Mouse (Mus musculus) intestine, embryonic 16.5 days (tissue): ENCODE data around the gene Rae1. TPM values are rescaled to one million over a fixed set of nuclear protein-coding genes. Genes with fewer than 3 reads are reported as not detected.
A peak's percentile ranks its signal among the peaks of the same experiment; 100 is the strongest.

Source experiments
- ATAC-seq: fragments of 200-750 bp; cut with Nextera tagmentation; 2 replicates; pipeline ENCODE4 v1.8.0; 2017; ENCODE audit warnings: moderate TSS enrichment, moderate library complexity
- H3K27ac ChIP-seq: fragments of 300-500 bp; sonication (generic); 2 replicates; pipeline ENCODE4 v1.5.1; 2014; ENCODE audit warnings: mild to moderate bottlenecking, low read length
- H3K27me3 ChIP-seq: fragments of 300-500 bp; sonication (generic); replicated peaks from 2 replicates; pipeline ENCODE4 v1.6.1; 2014; ENCODE audit warnings: low read length, control low read depth, mixed read lengths; ENCODE audit not compliant: control insufficient read depth, insufficient read depth
- H3K36me3 ChIP-seq: fragments of 300-500 bp; sonication (generic); 2 replicates; pipeline ENCODE4 v1.6.1; 2014; ENCODE audit warnings: low read length, control low read depth; ENCODE audit not compliant: control insufficient read depth, insufficient read depth
- H3K4me1 ChIP-seq: fragments of 300-500 bp; sonication (generic); 2 replicates; pipeline ENCODE4 v1.6.1; 2014; ENCODE audit warnings: low read length, control low read depth, mixed read lengths; ENCODE audit not compliant: control insufficient read depth, insufficient read depth
- H3K4me2 ChIP-seq: fragments of 300-500 bp; sonication (generic); 2 replicates; pipeline ENCODE4 v1.6.1; 2014; ENCODE audit warnings: low read depth, low read length, control low read depth
- H3K4me3 ChIP-seq: fragments of 300-500 bp; sonication (generic); 2 replicates; pipeline ENCODE4 v1.5.1; 2014; ENCODE audit warnings: mild to moderate bottlenecking, low read length
- H3K9ac ChIP-seq: fragments of 300-500 bp; sonication (generic); 2 replicates; pipeline ENCODE4 v1.6.1; 2014; ENCODE audit warnings: low read depth, low read length
- H3K9me3 ChIP-seq: fragments of 300-500 bp; sonication (generic); 2 replicates; pipeline ENCODE4 v1.6.1; 2016; ENCODE audit warnings: low read length, control low read depth; ENCODE audit not compliant: control insufficient read depth
- WGBS: fragments of 180-500 bp; shearing (Covaris S2); extraction: QIAGEN DNeasy Blood & Tissue Kit; methylation state at CpG from one replicate; pipeline ENCODE4 v1.1.7; 2014; 5-methylcytosine and 5-hydroxymethylcytosine counted together
- polyA plus RNA-seq: library from polyadenylated mRNA; unstranded; fragments of >200 nt; fragmentation: Nextera tagmentation; extraction: Ambion mirVana; gene quantifications from 2 replicates; pipeline ENCODE4 v1.2.1, GENCODE M21; 2015

The Rae1 gene
- polyA plus RNA-seq, 1 experiment from 2014 or later: 117 TPM

DNA sequence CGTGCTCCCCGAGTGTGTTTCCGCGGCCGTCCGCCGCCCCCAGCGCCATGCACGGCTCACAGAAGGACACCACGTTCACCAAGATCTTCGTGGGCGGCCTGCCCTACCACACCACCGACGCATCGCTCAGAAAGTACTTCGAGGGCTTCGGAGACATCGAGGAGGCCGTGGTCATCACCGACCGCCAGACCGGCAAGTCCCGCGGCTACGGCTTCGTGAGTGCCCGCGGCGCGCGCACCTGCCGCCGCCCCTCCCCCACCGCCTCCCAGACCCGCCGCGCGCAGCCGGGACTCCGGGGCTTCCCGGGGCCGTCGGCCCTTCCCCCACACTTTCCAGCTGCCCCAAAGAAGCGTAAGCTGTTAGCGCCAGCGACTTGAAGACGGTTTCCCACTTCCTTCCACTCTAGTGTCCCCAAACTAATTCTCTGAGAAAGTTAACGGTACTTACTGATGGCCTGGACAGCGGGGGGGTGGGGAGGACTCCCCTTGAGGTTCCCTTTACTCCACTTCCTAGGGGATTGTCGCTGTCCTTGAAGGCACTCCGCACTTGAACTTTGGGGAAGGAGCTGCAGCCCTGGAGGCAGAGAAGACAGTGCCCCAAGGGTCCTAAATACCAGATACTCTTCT lies 22.3 kb downstream of the Rae1 start:
- peak; percentile 2; the same call in 1 of the 2 replicates for ATAC-seq
- H3K4me2 ChIP-seq: peak overlapping the region; percentile 86
- 0 out of 2 replicates have a peak, but pooled peaks cover 3% of the 10 kb centered on the region for H3K36me3 ChIP-seq
- peak overlapping the region; percentile 73 for H3K4me3 ChIP-seq
- under 1% methylated on average over 51 of the region's 51 CpGs for WGBS
- peaks cover 59% of the 10 kb centered on the region for H3K4me1 ChIP-seq
- peak overlapping the region; percentile 81 for H3K9ac ChIP-seq
- no peak overlapping the region; the same call in 1 of the 2 replicates for H3K27ac ChIP-seq
- H3K9me3 ChIP-seq: no peaks in the 10 kb centered on the region
- no peaks in the 10 kb centered on the region for H3K27me3 ChIP-seq

DNA sequence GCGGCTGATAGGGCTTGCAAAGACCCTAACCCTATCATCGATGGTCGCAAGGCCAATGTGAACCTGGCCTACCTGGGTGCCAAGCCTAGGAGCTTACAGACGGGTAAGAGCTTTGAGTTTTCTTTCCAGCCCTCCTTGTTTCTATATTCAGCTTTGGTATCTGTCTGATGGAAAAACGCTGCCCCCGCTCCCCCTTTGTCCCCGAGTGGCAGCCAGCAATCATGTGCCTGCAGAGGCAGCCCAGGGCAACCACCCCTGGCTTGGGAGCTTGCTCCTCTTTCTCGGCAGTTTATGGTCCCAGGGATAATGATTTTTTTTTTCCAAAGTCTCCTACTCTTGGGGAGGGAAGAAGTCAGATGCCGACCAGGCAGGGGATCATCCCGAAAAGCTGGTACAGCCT lies 22.9 kb downstream of the Rae1 start:
- Histone ChIP-seq H3K27me3 (no peaks in the 10 kb centered on the region), H3K4me3 (peak overlapping the region; percentile 73), H3K27ac (peak overlapping the region; percentile 50), H3K4me2 (peak overlapping the region; percentile 86), H3K9me3 (no peaks in the 10 kb centered on the region), H3K9ac (peak overlapping the region; percentile 81), H3K4me1 (peaks cover 66% of the 10 kb centered on the region), H3K36me3 (0 out of 2 replicates have a peak, but pooled peaks cover 3% of the 10 kb centered on the region)
- WGBS: 28% methylated on average over 10 of the region's 10 CpGs
- no peak for ATAC-seq

DNA sequence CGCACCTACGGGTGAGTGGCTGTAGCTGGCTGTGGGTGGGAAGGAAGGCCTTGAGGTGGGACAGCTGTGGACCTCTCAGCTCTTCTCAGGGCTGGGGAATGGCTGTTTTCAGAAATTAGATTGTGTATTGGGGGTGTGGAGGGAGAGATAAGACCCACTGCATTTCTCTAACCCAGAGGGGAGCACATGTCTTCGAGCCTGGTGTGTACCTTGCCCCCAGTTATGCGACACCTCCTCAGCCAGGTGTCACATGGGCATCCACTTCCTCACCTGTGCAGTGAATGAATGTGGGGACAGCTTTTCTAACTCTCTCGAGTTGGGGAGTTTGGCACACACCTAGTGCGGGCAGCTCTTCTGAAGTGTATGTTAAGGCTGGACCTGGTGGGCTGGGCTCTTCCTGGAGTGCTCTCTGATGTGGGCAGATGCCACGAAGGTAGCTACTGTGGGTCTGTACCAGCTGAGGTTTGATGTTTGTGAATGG lies 23.5 kb downstream of the Rae1 start:
- H3K27me3 ChIP-seq: no peaks in the 10 kb centered on the region
- peaks cover 70% of the 10 kb centered on the region for H3K4me1 ChIP-seq
- peak overlapping the region; percentile 73 for H3K4me3 ChIP-seq
- peak overlapping the region; percentile 50 for H3K27ac ChIP-seq
- H3K9me3 ChIP-seq: no peaks in the 10 kb centered on the region
- 59% methylated on average over 7 of the region's 7 CpGs for WGBS
- H3K36me3 ChIP-seq: 0 out of 2 replicates have a peak, but pooled peaks cover 3% of the 10 kb centered on the region
- H3K9ac ChIP-seq: peak overlapping the region; percentile 81
- peak; percentile 39 for ATAC-seq
- peak overlapping the region; percentile 86 for H3K4me2 ChIP-seq

DNA sequence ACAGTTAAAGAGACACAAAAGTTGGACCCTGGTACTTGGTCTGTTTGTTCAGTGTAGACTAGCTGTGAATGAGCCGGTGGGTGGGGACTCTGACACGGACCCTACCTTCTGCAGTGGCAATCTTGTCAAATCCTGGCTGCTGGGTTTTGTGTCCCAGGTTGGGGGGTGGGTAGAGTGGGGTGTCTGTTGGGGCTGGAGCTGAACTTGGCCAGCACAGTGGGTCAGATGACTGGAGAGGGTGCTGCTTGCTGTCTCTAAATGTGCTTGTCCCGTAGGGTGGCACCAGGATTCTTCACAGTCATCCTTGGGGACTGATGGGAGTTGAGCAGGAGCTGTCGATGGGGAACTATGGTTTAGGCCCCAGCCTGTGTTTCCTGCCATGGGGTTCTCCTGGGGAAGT lies 24.0 kb downstream of the Rae1 start:
- peak; percentile 10 for ATAC-seq
- H3K9me3 ChIP-seq: no peaks in the 10 kb centered on the region
- H3K4me1 ChIP-seq: peaks cover 65% of the 10 kb centered on the region
- WGBS: 66% methylated on average over 4 of the region's 4 CpGs
- peak overlapping the region; percentile 86 for H3K4me2 ChIP-seq
- no peaks in the 10 kb centered on the region for H3K27me3 ChIP-seq
- peak overlapping the region; percentile 81; the same call in 1 of the 2 replicates for H3K9ac ChIP-seq
- 0 out of 2 replicates have a peak, but pooled peaks cover 3% of the 10 kb centered on the region for H3K36me3 ChIP-seq
- H3K4me3 ChIP-seq: peak overlapping the region; percentile 73
- peak overlapping the region; percentile 50; the same call in 1 of the 2 replicates for H3K27ac ChIP-seq

DNA sequence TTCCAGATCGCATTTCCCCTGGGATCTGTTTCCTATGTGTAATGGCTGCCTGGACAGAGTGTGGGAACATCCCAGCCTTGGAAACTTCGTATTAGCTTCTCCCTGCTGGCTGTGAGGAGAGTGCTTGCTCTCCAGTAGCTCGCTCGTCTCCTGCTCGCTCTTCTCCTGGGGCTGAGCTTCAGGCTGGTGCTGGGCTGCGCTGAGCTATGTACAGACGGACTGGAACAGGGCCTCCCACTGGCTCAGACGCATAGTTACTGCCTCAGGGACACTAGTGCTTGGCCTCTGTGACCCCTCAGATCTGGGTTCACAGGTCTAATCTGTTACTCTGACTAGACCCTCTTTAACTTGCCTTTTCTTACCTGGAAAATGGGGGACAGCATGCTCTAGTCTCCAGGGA lies 24.5 kb downstream of the Rae1 start:
- 0 out of 2 replicates have a peak, but pooled peaks cover 3% of the 10 kb centered on the region for H3K36me3 ChIP-seq
- WGBS: 68% methylated on average over 8 of the region's 8 CpGs
- H3K4me3 ChIP-seq: peak overlapping the region; percentile 73; the same call in 1 of the 2 replicates
- H3K27ac ChIP-seq: no peak overlapping the region
- H3K4me2 ChIP-seq: peak overlapping the region; percentile 86
- no peaks in the 10 kb centered on the region for H3K27me3 ChIP-seq
- ATAC-seq: no peak
- H3K9me3 ChIP-seq: no peaks in the 10 kb centered on the region
- H3K4me1 ChIP-seq: peaks cover 62% of the 10 kb centered on the region
- H3K9ac ChIP-seq: peak overlapping the region; percentile 81

DNA sequence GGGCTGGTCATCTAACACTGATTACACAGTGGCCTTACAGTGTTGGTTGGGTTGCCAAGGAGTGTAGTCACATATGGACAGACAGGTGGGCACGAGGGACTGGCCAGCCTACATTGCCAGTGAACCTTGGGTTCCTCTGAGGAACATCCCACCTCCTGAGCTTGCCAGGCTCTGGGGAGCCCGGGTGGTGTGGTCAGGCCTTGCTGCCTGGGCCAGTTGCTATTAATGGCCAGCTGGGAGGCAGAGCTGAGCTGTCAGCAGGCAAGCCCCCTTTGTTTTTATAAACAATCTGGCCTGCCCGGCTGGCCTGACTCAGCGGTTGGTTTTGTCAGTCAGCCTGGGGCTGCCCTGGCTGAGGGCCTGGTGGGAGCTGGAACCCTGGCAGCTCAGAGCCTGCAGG lies 25.0 kb downstream of the Rae1 start:
- Histone ChIP-seq H3K9ac (peak overlapping the region; percentile 39), H3K4me2 (0 out of 2 replicates have a peak overlapping the region, but pooled peaks have one; percentile 86), H3K27me3 (no peaks in the 10 kb centered on the region), H3K4me1 (peaks cover 62% of the 10 kb centered on the region), H3K27ac (no peak overlapping the region), H3K4me3 (no peak overlapping the region), H3K9me3 (no peaks in the 10 kb centered on the region), H3K36me3 (0 out of 2 replicates have a peak, but pooled peaks cover 3% of the 10 kb centered on the region)
- ATAC-seq: no peak
- 31% methylated on average over 4 of the region's 4 CpGs for WGBS

DNA sequence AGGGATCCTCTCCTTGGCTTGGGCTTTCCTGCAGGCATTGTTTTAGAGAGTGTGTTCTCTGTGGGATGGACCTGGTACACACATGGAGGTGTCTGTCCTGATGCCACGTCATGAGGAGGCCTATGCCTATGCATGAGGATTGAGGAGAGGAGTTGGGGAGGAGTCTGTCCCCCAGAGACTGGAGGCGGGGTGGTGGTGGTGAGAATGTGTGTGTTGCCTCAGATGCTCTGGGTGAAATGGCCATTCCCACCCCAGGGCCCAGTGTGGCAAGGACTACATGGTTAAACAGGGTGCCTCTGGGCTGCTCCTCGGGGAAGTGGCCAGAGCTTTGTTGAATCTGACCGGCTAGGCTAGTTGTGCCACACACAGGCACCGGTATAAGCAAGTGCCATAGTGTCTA lies 26.4 kb downstream of the Rae1 start:
- Histone ChIP-seq H3K4me2 (peak overlapping the region; percentile 15), H3K27ac (peak overlapping the region; percentile 63), H3K27me3 (no peaks in the 10 kb centered on the region), H3K4me1 (peaks cover 67% of the 10 kb centered on the region), H3K9ac (peak overlapping the region; percentile 39), H3K9me3 (no peaks in the 10 kb centered on the region), H3K36me3 (0 out of 2 replicates have a peak, but pooled peaks cover 3% of the 10 kb centered on the region), H3K4me3 (0 out of 2 replicates have a peak overlapping the region, but pooled peaks have one; percentile 2)
- 56% methylated on average over 5 of the region's 5 CpGs for WGBS
- no peak for ATAC-seq

DNA sequence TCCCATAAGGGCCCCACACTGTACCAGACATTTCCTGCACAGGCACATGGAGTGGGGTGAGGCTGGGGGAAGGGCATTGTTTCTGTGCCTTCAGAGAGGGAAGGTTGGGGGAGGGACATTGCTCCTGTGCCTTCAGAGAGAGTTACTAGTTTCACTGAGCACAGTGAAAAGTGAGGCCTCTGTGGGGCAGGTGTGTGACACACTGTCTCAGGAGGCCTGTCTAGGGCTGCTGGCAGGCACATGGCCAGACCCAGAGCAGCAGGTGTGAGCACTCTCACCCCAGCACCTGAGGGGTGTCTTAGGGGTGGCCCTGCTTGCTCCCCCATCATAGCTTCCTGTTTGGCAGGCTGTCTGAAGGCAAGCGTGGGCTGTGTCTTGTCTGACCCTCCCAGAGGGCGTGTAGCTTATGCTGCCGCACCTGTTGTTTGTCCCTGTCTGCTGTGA lies 26.8 kb downstream of the Rae1 start:
- H3K27me3 ChIP-seq: no peaks in the 10 kb centered on the region
- peak; percentile 67 for ATAC-seq
- H3K4me1 ChIP-seq: peaks cover 67% of the 10 kb centered on the region
- no peaks in the 10 kb centered on the region for H3K9me3 ChIP-seq
- H3K27ac ChIP-seq: peak overlapping the region; percentile 63
- peak overlapping the region; percentile 39; the same call in 1 of the 2 replicates for H3K9ac ChIP-seq
- no peak overlapping the region for H3K4me3 ChIP-seq
- peak overlapping the region; percentile 15 for H3K4me2 ChIP-seq
- H3K36me3 ChIP-seq: 0 out of 2 replicates have a peak, but pooled peaks cover 3% of the 10 kb centered on the region
- WGBS: 58% methylated on average over 3 of the region's 3 CpGs

DNA sequence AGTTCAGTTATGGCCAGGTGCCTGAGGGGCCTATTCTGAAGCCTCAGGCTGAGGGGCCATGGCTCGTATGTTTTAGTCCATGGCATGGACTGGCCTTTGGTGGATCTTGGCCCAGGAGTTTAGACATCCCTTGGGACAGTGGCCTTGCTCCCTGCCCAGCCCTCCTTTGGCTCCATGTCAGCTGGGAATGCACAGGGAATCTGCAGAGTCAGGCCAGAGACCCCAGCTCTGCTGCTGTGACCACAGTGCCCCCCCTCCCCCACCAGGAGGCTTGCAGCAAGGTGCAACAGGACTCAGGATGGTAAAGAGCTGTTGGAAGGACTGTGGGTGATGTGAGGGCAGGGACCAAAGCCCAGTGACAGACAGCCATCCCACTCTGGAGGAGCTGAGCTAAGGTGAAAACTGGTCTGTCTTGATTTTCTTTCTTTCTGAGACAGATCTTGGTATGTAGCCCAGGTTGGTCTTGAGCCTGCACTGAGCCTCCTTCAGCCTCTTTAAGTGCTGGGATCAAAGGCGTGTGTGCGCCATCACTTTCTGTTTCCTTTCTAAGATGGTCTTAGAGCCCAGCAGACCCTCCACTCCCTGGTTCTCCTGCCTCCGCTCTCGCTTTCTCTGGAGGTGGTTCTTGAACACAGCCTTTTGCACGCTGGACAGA lies 27.4 kb downstream of the Rae1 start:
- Histone ChIP-seq H3K36me3 (0 out of 2 replicates have a peak, but pooled peaks cover 3% of the 10 kb centered on the region), H3K4me2 (peak overlapping the region; percentile 15; the same call in 1 of the 2 replicates), H3K4me1 (peaks cover 67% of the 10 kb centered on the region), H3K27ac (peak overlapping the region; percentile 63), H3K9ac (peak overlapping the region; percentile 39; the same call in 1 of the 2 replicates), H3K9me3 (no peaks in the 10 kb centered on the region), H3K27me3 (no peaks in the 10 kb centered on the region), H3K4me3 (no peak overlapping the region)
- no peak for ATAC-seq
- WGBS: 84% methylated on average over 6 of the region's 6 CpGs
